7 mouse cellular contexts compared by ENCODE assay signal in genomic region chr7:40805866-40806265, GRCm38 (mm10).
"Had no signal": no experiment of that assay in that cellular context is flagged by ENCODE, and none has a peak within 500 bp of the region (broad histone marks: within the 10 kb centered on the region; RNA-seq: fewer than 3 reads in every experiment).

No protein-coding gene starts in this region.

- DNase-seq: left cerebral cortex, postnatal 4 days; liver; liver, embryonic 13.5 days; liver, postnatal 0 days; lung, adult 18-20 months; lung, adult 2 months; midbrain, embryonic 14.5 days had no signal
